Mouse (Mus musculus): ENCODE data around the gene Rbks.
"Not testable (repeated sequence)": the region's sequence is repeated elsewhere in the genome, so short reads cannot be mapped to it uniquely, and the experiment has no call there.

Rbks gene

GRCm38 (mm10) chr5:31678000-31678399 is 19.4 kb downstream of the Rbks start:
- no peak for DNase-seq (ENCODE audit: low read depth)

- DNase-seq (ENCODE audit: low read depth), result no peak
Observed at GRCm38 (mm10) chr5:31673431-31673830, 24.0 kb downstream of the Rbks start.

GRCm38 (mm10) chr5:31671137-31671536 is 26.3 kb downstream of the Rbks start:
- no peak for DNase-seq (ENCODE audit: low read depth)

GRCm38 (mm10) chr5:31669984-31670383 is 27.4 kb downstream of the Rbks start:
- no peak for DNase-seq (ENCODE audit: low read depth)

GRCm38 (mm10) chr5:31668325-31668968 is 29.0 kb downstream of the Rbks start:
- DNase-seq (ENCODE audit: low read depth), result no peak

- no peak for DNase-seq (ENCODE audit: low read depth)
Observed at GRCm38 (mm10) chr5:31666176-31666575, 31.3 kb downstream of the Rbks start.

- no peak for DNase-seq (ENCODE audit: low read depth)
Observed at GRCm38 (mm10) chr5:31655688-31656190, 41.7 kb downstream of the Rbks start.

GRCm38 (mm10) chr5:31650518-31651288 is 46.7 kb downstream of the Rbks start:
- peak; percentile 83 for DNase-seq (ENCODE audit: low read depth)

- peak; percentile 21 for DNase-seq (ENCODE audit: low read depth)
Observed at GRCm38 (mm10) chr5:31647327-31647726, 50.1 kb downstream of the Rbks start.

- DNase-seq (ENCODE audit: low read depth), result no peak
Observed at GRCm38 (mm10) chr5:31646574-31646973, 50.9 kb downstream of the Rbks start.

GRCm38 (mm10) chr5:31645798-31646197 is 51.6 kb downstream of the Rbks start:
- DNase-seq (ENCODE audit: low read depth), result no peak

GRCm38 (mm10) chr5:31644847-31645246 is 52.6 kb downstream of the Rbks start:
- DNase-seq (ENCODE audit: low read depth), result no peak

- no peak for DNase-seq (ENCODE audit: low read depth)
Observed at GRCm38 (mm10) chr5:31644272-31644671, 53.2 kb downstream of the Rbks start.

- no peak for DNase-seq (ENCODE audit: low read depth)
Observed at GRCm38 (mm10) chr5:31642300-31642699, 55.1 kb downstream of the Rbks start.

- DNase-seq (ENCODE audit: low read depth), result peak; percentile 42
Observed at GRCm38 (mm10) chr5:31640542-31640941, 56.9 kb downstream of the Rbks start.

GRCm38 (mm10) chr5:31636636-31637253 is 60.7 kb downstream of the Rbks start:
- DNase-seq (ENCODE audit: low read depth), result peak; percentile 95

GRCm38 (mm10) chr5:31634679-31635078 is 62.7 kb downstream of the Rbks start:
- no peak for DNase-seq (ENCODE audit: low read depth)

GRCm38 (mm10) chr5:31634161-31634560 is 63.3 kb downstream of the Rbks start:
- peak; percentile 30 for DNase-seq (ENCODE audit: low read depth)

GRCm38 (mm10) chr5:31631169-31631568 is 66.3 kb downstream of the Rbks start:
- DNase-seq (ENCODE audit: low read depth), result not testable (repeated sequence)

- peak; percentile 12 for DNase-seq (ENCODE audit: low read depth)
Observed at GRCm38 (mm10) chr5:31630064-31630463, 67.4 kb downstream of the Rbks start.

GRCm38 (mm10) chr5:31628555-31628954 is 68.9 kb downstream of the Rbks start:
- peak; percentile 34 for DNase-seq (ENCODE audit: low read depth)

- DNase-seq (ENCODE audit: low read depth), result no peak
Observed at GRCm38 (mm10) chr5:31627562-31628526, 69.6 kb downstream of the Rbks start.

Measured in 416B (cell line).